Mouse (Mus musculus) cerebellum, adult 11-12 months (tissue): Measurements from ENCODE around the gene Lepr.

Source experiments
- DNase-seq: peaks from one replicate; pipeline ENCODE4 v3.0.0; 2022

Gene Lepr

GRCm38 (mm10) chr4:101717367-101718121, at the start of gene Lepr:
Gene Lepr, plus strand, starts transcription at chr4:101717404.
- DNase-seq = no peak

DNA sequence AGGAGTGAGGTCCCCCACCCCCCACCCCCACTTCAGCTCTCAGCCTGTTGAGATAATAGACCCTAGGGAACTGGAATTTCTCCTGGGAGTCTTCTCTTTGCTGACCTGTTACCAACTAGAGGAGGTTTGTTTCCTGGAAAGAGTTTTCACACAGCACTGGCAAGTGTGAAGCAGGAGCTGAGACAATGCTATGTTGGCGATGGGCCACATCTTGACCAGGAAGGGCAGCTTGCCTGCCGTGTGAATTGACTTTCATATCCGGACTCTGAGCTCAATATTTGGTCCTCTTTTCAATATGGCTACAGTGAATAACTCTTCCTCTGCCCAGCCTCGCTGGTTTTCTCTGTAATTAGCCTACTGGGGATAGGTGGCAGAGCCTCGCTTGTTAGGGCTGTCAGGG, 48.0 kb upstream of the Lepr start:
- no peak for DNase-seq

DNA sequence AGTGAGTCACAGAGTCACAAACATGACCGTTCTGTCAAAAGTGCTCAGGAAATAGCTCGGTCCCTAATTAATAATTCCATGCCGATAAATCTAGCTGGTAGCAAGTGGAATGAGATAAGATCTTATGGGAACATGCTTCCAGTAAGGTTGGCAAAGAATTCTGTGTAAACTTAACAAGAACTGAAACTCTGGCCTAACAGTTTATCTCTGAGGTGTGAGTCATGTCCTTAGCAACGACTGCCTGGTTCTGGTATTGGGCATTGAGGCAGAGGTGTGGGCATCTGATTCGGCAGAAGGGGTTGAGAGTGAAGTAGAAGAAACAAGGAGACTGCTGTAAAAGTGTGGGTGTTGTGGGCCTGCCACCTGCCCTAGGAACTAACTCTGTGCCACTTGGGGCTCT, 47.4 kb upstream of the Lepr start:
- no peak for DNase-seq

- DNase-seq = no peak
Measured at GRCm38 (mm10) chr4:101674790-101675189, 42.4 kb upstream of the Lepr start.

DNA sequence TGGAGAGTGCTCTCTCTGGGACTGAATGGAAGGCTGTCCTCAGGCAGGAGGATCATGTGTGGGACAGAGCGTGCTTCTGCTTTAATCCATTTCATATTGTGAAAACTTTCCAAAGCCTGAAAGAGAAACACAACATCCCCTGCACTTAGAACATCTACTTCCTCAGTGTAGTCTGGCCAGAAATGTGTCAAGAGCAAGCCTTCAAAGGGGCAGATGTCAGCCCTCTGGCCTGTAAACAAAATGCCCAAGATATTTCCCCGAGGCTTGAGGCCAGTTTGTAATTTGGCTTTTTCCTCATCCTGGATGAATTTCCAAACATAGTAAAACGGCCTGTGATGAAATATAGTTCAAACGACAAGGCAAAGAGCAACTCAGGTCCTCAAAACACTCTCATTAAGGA, 41.5 kb upstream of the Lepr start:
- DNase-seq = no peak

- no peak for DNase-seq
Measured at GRCm38 (mm10) chr4:101682620-101683019, 34.6 kb upstream of the Lepr start.

DNA sequence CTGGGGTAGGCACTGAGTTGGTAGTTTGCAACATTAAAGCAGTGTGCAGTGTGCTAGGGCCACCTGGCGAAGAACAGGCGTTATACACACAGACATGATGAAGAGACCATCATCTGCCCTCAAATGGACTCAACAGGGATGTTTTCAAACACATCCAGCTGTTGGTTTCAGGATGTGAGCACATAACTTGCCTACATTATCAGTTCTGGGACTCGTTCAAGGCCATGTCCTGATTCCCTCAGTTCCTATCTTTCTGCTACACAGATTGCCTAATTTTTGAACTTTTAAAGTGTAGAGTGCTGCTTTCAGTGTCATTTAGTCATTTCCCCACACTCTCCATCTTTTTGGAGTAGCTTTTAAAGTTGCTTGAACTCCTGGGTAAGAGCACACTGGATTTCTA, 34.1 kb upstream of the Lepr start:
- no peak for DNase-seq

DNA sequence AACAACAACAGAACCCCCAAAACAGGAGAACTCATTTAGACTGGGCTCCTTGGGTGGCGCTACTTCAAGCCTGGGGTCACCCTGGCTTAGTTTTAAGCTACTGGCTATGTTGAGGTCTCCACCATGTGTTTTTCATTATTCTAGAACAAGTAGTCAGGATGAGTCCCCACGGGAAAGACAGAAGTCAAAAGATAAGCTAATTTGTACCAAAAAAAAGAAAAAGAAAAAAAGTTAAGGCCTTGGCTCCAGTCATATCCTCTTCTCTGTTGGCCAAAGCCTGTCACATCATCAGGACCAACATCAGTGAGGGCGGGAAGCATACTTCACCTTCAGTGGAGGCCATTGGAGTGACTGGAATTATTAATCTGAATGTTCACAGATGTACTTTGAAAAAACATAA, 32.4 kb upstream of the Lepr start:
- no peak for DNase-seq

- DNase-seq = no peak
Measured at GRCm38 (mm10) chr4:101686227-101686810, 30.9 kb upstream of the Lepr start.

DNA sequence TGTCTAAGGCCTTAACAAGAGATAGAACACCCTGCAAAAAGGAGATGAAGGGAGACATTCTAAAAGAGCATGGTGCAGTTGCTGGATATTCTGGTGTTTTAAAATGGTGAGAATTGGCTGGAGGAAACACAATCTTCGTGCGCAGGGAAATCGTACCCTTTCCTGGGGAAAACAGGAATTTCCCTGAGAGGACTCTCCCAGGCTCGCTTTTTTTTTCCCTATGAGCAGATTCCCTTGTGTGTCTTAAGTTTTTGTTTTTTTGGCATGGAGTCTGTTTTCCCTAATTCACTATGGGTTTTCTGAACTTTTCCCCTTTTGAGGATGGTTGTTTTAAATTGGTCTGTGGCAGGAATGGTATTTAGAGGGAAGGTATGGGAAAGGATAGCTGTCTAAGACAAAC, 28.0 kb upstream of the Lepr start:
- no peak for DNase-seq

- DNase-seq = no peak
Measured at GRCm38 (mm10) chr4:101689645-101690044, 27.6 kb upstream of the Lepr start.

DNA sequence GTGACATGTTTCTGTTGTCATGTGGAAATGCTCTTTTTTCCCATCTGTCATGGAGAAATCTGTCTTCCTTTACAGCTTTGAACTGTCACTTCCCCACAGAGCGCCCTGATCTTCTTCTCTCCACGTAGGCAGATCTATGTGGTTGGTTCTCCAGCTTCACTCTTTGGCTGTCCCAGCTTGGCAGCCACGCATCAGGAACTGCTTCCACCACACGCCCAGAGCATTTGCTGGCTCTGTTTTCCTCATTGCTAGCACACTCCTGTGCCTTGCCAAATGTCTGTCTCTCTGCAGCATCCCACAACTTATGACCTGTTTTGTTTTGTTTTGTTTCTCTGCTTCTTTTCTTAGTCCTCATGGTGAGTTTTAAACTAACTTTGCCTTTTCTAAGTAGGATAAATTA, 24.3 kb upstream of the Lepr start:
- no peak for DNase-seq

DNA sequence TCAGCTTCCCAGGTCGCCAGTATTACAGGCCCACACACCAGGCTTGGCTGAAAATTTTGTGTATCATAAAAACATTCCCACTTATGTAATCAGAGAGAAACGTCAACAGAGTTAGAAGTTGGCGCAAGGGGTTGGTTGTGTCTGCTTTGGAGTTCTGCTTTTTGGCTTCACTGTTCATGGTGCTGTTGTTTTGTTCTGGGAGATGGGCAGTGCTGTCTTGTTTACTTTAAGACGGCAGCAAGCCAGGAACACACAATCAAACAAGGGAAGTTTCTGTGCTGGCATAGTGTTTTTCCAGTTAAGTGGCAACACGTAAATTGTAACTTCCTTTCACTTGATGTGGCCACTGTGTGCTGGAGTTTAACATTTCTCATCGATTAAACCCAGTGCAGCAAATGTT, 22.7 kb upstream of the Lepr start:
- no peak for DNase-seq

GRCm38 (mm10) chr4:101697236-101697635, 20.0 kb upstream of the Lepr start:
- no peak for DNase-seq

- DNase-seq = no peak
Measured at GRCm38 (mm10) chr4:101699423-101699822, 17.8 kb upstream of the Lepr start.

DNA sequence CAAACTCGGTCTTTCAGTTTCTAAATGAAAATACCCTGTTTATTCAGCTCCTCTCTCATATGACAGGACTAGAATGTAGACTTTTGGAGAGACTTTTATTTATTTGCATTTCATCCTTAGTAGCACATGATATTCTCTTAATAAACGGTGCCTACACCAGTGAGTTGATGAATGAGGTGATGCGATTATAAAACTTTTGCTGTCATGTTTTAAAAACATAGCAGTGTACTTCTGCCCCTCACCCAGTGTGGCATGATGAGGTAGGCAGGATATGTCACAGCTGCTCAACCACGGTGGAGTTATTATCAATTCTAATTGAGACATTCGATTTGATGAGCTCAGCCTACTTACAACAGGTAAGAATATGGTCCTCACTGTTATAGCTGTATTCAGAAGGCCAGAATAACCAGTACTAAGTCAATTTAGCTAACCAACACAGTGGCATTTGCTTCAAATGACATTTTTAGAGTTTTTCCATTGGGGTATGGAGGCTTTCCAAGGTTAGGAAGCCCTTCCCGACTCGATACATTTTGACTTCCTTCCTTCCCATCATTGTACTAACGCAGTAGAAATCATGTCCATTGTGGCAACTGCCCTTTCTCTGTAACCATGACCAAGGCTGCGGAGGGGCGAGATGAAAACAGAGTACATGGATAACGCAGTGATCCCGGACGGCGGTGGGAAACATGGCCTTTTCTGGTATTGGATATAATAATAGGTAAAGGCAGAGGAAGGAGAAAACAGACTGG, 16.1 kb upstream of the Lepr start:
- DNase-seq = no peak

DNA sequence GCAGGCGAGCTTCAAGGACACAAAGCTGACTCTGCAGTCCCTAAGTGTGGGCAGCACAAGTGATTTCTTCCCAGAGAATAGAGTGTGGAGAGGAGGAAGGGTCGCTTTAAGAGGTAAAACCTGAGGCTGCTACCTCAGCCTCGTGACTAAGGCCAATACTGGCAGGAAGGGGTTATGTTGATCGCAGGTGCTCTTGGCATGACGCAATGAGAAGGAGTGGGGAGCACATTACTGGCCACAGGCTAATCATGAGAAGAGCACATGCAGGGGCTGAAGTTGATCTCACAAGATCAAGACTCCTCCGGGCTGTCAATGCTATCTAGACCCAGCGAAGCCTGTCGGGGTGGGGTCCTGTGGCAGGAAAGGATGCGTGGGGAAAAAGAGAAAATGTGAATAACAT, 11.9 kb upstream of the Lepr start:
- no peak for DNase-seq

DNA sequence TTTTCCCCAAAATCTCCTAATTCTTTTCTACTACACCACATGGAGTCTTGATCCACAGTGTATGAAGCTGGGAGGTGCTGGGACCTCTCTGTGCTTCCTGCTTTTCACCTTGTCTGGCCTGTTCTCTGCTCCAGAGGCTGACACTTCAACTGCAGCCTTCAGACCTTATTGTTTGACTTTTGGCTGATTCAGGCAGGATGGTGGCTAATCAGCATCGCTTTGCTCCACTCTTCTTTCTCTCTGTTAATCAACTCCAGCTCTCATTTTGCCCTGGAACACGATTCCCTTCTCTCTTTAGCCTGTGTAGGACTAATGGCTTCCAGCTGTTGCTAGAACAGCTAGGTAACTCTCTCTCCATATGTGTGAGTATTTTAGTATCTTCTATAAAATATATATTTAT, 10.0 kb upstream of the Lepr start:
- DNase-seq = no peak

DNA sequence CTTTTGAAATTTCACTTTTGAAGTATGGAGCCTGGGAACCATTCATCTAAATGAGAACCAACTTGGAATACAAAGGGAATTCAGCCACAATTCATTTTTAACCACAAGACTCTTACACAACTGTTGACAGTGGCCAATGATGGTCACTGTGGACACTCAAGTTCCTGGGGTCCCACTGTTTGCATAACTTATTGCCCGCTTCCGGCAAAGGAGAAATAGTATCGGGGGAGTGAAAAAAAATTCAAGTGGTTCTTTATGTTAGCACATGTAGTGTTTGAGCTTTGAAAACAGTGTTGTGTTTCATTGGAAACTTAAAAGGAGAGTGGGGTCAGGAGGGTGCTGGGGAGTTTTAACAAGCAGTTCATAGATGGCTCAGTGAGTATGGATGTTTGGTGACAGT, 9.3 kb upstream of the Lepr start:
- no peak for DNase-seq

- no peak for DNase-seq
Measured at GRCm38 (mm10) chr4:101710361-101710760, 6.8 kb upstream of the Lepr start.

DNA sequence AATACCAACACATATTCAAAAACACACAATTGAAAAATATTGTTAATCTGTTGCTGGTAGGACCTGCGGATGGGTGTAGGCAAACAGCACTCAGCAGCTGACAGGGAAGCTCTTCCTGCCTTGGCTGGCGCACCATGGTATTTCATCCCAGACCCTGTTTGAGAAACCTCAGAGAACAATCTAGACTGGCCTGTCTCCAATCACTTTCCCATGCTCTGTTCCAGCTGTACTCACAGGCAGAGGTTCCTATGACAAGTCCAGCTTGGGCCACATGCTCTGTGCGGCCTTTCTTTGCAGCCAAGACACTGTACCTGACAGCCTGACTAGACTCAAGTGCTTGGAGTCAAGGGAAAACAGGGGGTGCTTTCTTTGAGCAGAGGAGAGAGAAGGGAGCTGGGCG, 6.1 kb upstream of the Lepr start:
- no peak for DNase-seq

DNA sequence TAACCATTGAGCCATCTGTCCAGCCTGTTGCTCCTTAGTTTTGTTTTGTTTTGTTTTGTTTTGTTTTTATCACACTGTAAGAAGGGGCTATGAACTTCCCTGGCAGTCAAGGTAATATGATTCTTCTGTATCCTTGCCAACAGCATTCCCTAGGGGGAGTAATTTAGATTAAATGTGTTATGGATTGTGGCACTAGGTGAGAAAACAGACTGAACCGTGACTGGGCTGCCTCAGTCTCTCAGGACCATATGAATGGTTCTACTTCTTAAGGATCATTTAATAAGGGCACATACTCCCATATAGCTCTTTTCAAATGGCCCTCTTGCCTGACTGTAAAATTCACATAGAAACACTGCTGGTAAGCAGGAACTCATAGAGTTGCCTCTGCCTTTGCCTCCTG, 4.6 kb upstream of the Lepr start:
- DNase-seq = no peak

GRCm38 (mm10) chr4:101715302-101715701, 1.9 kb upstream of the Lepr start:
- DNase-seq = no peak

GRCm38 (mm10) chr4:101715805-101716204, 1.4 kb upstream of the Lepr start:
- DNase-seq = no peak
